Mouse (Mus musculus): ENCODE data around the gene Diras1.
A peak's percentile ranks its signal among the peaks of the same experiment; 100 is the strongest.
"Not testable (repeated sequence)": the region's sequence is repeated elsewhere in the genome, so short reads cannot be mapped to it uniquely, and the experiment has no call there.

Gene Diras1

DNA sequence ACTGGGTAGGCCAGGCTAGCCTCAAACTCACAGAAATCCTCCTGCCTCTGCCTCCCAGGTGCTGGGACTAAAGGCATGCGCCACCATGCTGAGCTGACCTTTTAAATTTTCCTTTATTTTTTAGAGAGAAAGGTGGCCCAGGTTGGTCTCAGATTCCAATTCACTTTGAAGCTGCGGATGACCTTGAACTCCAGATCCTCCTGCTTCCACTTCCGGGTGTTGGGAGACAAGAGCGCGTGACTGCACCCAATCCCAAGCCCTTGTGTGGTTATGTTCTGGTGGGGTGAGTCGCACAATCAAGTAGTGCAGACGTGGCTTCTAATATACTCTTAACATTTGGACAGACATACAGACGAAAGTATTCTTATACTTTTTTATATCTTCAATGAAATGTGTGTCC, 29.0 kb downstream of the Diras1 start:
- no peak for DNase-seq

DNA sequence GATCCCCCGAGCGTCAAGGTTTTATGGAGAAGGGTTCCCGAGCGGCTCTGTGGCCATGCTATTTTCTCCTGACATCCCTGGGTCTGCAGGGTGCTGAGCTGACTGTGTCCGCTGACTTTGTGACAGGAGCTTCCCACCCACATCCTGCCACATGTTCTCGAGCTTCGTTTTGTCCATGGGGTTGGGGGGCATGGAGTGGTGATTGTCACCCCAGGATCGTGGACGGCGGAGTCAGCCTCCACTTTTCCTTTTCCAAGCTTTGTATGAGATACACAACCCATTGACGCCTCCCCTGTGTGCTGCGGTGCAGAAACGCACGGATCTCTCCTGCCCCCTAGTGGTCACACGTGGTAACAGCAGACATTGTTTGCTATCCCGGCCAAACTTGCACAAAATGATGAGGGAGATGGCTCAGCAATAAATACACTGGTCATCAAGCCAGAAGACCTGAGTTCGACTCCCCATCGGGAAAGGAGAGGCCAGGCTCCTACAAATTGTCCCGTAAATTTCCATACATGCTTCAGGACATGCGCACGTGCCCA, 30.3 kb downstream of the Diras1 start:
- DNase-seq, result peak; percentile 81

DNA sequence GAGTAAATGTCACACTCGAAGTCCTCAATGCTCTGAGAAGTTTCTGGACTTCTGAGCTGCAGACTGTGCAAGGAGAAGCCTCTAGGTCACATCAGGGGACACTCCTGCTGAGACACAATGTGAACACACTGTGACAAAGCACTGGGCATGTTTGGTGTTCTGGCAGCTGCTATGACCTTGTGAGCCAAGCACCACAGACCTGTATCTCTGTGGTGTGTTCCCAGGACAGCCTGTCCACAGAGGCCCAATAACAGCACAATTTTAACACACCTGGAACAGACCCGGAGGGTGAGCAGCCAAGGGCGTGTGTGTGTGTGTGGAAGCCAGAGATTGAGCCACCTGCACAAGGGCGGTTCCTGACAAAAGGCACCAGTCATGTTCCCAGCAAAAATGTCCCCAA, 30.8 kb downstream of the Diras1 start:
- DNase-seq, result no peak

DNA sequence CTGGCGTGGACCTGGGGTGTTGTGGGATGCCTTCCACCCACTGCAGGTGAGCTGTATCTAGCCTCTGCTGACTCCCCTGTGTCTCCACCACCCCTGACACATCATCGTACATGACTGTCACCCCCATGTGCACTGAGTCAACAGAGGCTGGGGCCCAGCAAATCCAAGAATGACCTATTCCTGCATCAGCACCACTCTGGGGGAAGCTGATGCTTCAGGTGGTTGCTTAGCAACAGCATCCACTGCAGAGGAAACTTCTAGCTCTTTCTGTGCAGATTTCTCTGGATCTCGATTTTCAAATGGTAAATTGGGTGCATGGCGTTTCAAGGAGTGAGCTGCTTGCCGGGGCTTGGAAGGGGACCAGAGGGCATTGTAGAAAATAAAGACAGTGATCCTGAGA, 32.2 kb downstream of the Diras1 start:
- peak; percentile 41 for DNase-seq

DNA sequence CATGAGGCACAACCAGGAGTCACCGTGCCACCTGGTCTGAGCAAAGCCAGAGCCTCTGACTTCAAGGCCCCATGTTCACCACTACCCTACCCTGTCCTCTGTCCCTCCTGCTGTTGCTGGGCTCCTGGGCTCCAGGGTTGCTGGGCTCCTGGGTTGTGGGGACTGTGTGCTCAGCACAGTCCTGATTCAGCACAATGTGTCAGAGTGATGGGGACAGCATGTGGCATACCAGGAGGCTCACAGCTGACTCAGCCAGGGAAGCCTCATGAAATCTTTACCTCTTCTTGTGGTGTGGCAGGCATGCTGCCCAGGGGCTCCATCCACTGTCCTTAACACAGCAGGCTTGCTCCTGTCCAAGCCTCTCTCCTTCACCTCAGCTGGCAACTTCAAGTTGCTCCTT, 33.5 kb downstream of the Diras1 start:
- no peak for DNase-seq

DNA sequence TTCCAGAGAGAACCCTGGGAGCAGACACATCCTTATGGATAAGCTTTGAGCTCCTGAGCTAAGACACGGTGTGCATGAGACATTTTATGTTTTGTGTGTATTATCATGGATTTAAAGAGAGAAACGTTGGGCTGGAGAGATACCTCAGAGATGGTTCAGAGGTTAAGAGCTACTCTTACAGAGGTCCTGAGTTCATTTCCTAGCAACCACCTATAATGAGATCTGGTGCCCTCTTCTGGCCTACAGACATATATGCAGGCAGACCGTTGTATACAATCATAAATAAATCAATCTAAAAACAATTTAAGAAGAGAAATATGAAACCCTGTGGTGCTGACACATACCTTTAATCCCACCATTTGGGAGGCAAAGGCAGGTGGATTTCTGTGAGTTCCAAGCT, 34.5 kb downstream of the Diras1 start:
- DNase-seq, result no peak

DNA sequence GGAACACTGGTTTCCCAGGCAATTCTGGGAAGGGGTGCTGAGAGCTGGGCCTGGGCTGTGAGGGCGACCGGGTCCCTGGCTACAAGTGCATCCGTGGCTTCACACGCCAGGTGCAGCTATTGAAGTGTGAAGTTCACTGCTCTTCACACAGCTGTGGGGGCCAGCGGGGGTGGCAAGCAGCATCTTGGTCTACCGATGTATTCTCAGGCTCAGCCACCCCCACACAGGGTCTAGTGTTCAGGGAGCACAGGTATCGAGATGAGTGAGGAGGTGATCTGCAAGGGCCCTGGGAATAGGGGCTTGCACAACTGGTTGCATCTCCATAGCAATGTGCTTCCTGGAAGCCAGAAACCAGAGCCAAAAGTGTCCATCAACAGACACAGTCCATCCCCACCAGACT, 35.1 kb downstream of the Diras1 start:
- DNase-seq, result no peak

DNA sequence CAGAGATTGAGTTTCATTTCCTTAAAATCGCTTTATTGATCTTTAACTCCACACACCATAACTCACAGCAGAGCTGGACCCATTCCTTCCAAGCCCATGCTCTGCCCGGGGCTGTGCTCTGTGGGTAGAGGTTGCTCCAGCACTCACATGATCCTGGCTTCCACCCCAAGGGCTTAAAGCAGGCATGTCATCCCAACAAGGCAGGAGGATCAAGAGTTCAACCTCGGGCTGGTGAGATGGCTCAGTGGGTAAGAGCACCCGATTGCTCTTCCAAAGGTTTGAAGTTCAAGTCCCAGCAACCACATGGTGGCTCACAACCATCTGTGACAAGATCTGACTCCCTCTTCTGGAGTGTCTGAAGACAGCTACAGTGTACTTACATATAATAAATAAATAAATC, 35.6 kb downstream of the Diras1 start:
- not testable (repeated sequence) for DNase-seq

DNA sequence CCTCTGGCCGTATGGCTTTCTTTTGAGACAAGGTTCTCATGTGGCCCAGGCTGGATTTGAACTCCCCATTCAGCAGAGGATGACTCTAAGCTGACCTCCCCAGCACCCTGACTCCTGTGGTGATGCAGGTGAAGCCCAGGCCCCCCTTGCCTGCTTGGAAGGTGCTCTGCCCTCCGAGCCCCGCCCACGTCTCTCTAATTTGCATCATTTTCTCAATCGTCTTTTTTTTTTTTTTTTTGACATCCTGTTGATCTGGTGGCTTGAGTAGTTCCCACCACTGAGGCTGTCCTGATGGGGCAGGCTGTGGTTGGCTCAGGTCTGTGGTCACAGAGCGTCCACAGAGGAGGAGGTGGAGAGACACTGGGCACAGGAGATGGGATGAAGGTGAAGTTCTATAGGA, 36.0 kb downstream of the Diras1 start:
- DNase-seq, result no peak

DNA sequence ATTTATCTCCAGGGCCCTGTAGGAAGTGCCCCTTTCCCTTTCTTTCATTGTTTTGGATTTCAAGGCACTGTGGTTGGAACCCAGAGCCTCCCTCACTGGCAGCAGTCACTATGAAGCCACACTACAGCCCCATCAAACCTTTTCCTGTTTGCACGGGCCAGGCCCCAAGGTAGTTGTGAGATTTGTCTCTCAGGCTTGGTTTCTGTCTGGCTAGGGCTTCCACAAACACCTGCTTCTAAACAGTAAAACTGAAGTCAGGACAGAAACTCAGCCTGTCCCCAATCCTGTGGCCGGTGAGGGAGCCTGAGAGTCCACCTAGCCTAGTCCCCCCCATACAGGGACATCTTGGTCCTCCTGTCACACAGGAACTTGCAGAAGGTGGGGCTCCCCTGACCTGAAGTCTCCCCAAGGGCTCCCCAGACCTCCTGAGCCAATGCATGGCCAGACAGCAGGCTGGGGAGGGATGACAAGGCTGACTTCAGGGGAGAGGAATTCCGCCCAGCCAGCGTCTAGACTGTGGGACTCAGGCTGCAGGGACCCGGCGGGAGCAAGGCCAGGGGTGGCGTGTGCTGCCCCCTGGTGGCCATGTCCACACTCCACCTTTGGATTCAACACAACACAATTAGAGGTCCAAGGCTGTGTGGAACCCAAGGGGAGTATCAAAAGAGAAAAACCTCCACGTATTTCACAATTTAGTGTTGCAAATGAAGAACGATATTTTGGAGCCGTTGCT, 37.6 kb downstream of the Diras1 start:
- peak; percentile 46 for DNase-seq

DNA sequence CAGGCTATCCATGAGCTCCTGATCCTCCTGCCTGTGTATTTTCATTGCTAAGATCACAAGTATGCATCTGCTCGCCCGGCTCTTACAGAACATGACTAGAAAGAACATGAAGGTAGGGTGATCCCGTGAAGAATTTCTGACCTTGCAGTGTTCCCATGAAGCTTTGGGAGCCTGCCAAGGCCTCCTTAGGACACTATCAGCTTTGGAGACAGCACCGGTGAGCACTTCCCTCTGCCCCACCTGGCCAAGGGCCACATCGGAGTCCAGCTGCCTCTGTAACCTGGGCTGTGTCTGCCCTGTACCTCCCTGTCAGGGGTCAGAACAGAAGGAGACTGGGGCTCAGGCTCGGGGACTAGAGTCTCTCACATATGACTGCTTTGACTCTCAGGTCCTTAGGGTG, 38.7 kb downstream of the Diras1 start:
- DNase-seq, result no peak

DNA sequence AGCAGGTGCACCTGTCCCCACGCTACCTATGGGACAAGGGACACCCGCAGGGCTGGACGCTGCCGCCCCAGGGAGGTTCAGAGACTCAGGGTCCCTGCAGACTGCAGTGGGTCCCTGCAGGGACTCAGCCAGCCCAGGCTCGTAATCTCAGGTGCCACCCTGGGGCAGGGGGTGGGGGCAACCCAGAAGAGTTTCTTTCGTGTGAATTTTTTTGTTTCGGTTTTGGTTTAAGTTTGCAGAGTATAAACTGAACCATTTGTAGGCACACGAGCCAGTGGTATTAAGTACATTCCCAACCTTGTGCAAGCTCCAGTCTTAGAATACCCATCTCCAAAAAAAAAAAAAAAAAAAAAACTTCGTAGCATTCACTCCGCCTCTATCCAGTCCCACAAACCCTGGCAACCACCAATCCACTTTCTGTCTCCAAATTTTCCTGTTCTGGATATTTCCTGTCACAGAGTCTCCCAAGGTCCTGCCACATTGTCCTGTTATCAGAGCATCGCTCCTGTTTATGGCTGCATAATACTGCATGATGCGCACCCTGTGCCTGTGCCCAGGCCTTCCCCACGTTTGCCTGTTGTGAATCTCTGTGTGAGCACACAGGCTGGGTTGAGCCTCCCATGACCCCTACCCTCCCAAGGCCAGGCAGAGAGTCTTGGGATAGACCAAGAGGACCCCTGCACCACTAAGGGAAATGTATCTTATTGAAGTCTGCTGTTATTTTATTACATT, 39.3 kb downstream of the Diras1 start:
- no peak for DNase-seq

DNA sequence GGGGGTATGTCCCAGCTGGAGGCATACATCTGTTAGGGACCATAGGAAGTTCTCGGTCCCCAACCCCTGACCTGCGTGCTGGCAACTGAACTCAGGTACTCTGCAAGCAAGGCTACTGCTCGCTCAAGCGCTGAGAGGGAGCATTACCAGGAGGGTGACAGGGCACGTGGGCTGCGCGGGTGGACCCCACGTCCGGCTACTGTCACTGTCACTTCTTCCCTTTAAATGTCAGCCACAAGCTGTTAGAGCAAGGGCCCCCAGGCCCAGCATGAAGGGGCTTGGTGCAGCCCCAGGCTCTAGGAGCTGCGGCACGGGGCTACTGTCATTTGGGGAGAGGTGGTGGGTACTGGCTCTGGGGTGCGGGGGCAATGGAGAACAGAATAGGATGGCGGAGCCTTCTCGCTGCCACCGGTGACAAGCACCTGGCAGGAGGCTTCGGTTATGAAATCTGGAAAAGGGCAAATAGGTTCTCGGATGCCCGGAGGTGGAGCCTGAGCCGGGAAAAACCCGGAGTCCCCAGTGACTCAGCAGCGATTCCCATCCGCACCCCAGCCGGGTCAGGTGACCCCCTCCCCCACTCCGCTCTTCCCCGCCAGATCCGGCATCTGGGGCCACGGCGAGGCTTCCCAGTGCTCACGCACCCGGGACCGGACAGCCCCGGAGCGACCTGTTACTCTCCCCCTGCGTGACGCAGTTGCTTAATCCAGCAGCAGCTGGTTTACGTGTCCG, 40.1 kb downstream of the Diras1 start:
- DNase-seq, result peak; percentile 27

DNA sequence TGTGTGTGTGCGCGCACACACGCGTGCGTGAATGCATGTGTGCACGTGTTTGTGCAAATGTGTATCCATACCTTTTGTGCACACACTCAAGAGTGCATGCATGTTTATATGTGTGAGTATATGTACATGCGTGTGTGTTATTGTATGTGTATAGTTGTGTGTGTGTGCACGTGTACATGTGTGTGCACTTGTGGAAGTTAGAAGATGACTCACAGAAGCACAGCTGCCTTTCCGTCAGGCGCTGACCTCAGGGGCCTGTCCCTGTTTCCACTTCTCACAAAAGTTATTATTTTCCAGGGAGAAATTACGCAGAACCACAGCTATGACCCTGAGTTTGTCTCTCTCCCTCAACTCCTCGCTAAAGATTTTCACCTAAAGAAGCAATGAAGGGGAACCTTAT, 41.2 kb downstream of the Diras1 start:
- no peak for DNase-seq

DNA sequence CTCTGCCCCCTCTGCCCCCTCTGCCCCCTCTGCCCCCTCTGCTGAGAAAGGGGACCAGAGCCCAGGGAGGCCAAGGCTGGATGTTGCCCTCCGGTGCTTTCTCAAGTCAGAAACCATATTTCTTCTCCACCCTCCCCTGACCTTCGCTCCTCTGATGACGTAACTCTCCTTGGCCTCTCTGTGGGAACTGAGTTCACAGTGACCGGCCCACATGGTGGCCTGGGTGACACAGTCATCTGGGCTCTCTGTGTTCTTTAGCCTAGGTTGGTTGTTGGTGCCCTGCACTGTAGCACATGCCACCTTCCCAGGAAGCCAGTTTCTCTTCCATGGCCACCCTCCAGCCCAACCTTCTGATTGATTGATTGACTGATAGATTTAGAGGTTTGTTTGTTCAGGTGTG, 43.1 kb downstream of the Diras1 start:
- no peak for DNase-seq

DNA sequence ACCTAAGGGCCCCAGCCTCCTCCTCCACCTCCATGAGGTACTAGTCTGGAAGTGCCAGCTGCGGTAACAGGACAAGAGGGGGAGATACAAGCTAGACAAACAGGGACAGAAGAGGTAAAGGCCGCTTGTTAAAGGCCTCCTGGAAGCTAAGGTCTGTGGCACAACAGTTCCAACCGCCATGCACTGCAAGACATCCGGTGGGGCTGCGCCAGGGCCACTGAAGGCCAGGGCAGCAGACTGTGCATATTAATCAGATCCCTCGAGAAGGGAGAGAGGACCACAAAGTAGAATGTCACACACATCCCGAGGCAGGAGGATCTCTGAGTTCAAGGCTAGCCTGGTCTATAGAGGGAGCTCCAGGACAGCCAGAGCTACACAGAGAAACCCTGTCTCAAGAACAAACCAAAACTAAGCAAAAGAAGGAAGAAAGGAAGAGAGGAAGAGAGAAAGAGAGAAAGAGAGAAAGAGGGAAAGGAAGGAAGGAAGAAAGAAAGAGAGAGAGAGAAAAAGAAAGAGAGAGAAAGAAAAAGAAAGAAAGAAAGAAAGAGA, 43.8 kb downstream of the Diras1 start:
- no peak for DNase-seq

DNA sequence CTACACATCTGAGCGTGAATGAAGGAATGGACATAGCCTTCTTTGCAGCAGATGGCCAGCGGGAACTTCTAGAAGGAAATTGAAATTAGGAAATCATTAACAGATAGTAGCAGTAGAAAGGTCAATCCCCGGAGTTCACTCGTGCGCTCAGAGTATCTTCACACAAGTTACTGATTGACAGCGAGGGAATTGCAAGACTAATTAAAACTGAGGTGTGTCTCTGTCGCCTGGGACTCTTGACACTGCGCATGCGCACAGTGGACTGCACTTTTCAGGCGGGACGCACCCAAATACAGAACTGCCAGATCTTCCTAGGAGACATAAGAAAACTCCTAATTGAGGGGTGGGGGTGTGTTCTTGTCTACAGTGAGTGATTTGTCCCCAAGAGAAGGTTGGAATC, 50.0 kb downstream of the Diras1 start:
- no peak for DNase-seq

DNA sequence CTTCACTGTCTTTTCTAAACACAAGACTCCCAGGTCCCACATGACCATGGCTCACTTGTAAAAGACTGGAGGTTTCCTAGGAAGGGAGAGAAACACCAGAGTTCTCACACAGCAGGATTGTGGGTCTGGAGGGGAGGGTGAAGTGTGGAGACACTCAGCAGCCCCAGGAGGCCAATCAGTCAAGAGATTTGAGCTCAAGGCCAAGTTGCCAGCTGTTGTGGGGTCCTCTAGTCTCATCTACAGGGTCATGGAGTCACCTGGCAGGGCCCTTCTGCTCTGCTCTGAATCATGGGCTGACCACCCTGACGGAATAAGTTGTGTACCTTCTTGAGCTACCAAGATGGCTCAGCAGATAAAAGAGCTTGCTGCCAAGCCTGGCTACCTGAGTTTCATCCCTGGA, 51.7 kb downstream of the Diras1 start:
- no peak for DNase-seq

DNA sequence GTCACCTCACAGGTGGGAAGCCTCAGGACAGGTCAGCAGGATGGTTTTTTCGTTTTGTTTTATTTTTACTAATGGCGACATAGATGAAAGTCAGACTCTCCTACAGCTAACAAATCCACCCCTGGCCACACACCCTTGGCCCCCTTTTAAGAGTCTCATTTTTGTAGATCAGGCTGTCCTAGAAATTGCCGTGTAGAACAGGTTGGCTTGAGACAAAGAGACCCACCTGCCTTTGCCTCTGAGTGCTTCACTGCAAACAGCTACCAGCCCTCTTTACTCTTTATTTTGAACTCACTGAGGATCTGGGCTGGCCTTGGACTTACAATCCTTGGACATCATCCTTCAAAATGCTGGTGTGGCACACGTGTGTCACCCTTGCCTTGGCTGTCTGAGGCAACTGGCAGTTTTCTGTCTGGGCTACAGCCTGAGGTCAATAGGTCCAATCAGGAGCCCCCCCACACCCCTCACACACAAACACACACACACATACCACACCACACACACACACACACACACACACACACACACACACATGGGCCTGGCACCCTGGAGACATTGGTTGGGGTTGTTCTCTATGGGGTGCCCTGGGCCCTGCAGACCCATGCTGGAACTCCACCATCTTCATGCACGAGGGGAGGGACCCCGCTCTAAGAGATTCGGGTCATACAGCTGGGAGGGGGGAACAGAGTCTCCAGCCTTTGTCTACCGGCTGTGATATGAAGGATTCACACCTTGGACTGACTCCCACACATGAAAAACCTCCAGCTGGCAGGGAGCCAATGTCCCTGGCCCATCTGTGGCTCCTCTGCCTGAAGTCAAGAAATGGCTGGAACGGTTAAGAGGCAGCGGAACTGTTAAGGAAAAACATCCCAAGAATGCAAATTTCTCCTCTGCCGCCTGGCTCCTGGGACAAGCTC, 53.1 kb downstream of the Diras1 start:
- no peak for DNase-seq

DNA sequence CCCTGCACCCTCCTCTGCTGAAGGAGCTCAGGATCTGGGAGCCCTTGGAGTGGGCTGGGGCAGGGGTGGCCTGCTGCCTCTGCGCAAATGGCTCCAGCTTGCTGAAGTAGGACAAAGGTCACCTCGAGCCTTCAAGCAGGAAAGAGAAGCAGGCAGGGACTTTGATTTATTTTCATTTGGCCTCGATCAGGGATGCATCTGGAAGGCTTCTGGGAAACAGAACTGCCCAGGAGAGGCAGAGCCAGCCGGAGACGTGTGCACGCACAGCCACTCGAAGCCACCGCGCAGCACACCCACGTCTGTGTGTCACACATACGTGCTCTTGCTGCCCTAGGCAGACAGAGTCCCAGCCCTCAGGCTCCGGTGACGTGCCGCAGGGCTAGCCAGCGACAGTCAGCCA, 53.9 kb downstream of the Diras1 start:
- no peak for DNase-seq

DNA sequence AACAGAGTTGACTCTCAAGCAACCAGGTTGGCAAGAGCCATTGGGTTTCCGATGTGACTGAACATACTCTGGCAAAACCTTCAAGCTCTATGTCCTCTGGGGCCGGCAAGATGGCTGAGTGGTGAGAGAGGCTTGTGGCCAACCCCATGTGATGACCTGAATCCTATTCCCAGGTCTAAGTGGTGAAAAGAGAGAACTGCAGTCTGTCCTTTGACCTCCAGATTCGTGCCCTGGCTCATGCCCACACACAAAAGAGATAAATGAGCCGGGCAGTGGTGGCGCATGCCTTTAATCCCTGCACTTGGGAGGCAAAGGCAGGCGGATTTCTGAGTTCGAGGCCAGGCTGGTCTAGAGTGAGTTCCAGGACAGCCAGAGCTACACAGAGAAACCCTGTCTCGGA, 55.3 kb downstream of the Diras1 start:
- DNase-seq, result no peak

Measured in right cerebral cortex, postnatal 25 days (tissue).